9 mouse cellular contexts compared by ENCODE assay signal in genomic region chr5:134323869-134324268, GRCm38 (mm10). TPM values are rescaled to one million over a fixed set of nuclear protein-coding genes. Genes with fewer than 3 reads are reported as not detected.
DNase-seq lines count a peak whose midpoint lies in the region; ATAC-seq and TF ChIP-seq lines count a peak whose summit lies in the region.
"Had no signal": no experiment of that assay in that cellular context is flagged by ENCODE, and none has a peak within 500 bp of the region (broad histone marks: within the 10 kb centered on the region; RNA-seq: fewer than 3 reads in every experiment).

No protein-coding gene starts in this region.

- intact Hi-C loops in gastrocnemius, adult 2 months (cut with DNase I): no loop called here

- no peak overlapping the region for H3K4me2 ChIP-seq in kidney, embryonic 16.5 days (replicated peaks; ENCODE audit: low read depth, low read length)
- no peak overlapping the region for H3K4me2 ChIP-seq in limb, embryonic 12.5 days

- H3K4me1 ChIP-seq in kidney, embryonic 16.5 days (ENCODE audit: insufficient read depth, low read length): peaks cover 22% of the 10 kb centered on the region
- peaks cover 2 to 14% of the 10 kb centered on the region in 2 experiments for H3K4me1 ChIP-seq in ES-E14 (ENCODE audit: control insufficient read depth in 2 of 2, insufficient read depth in 2 of 2, low read length in 2 of 2, poor library complexity in 1 of 2)
- H3K4me1 ChIP-seq in limb, embryonic 12.5 days (replicated peaks): peaks cover 16% of the 10 kb centered on the region

- TF ChIP-seq CTCF in gastrocnemius, adult 2 months (IDR thresholded peaks at IDR 0.05): no peak

- no peaks in the 10 kb centered on the region for H3K27me3 ChIP-seq in kidney, embryonic 16.5 days (ENCODE audit: insufficient read depth, low read length)
- H3K27me3 ChIP-seq in limb, embryonic 12.5 days: no peaks in the 10 kb centered on the region

- in situ Hi-C loops in ES-E14 (cut with MboI; ENCODE audit: low sequenced_read_pairs in 2 of 2, unreplicated experiment in 2 of 2): no loop called here

- DNase-seq in kidney, adult 9 months: no peak
- DNase-seq in CD4-positive helper T cell, adult 2 months (ENCODE audit: low read depth, low spot score): peak; percentile 28
- DNase-seq in ES-E14 (ENCODE audit: low read depth, low spot score): no peak
- no peak for DNase-seq in gastrocnemius, adult 2 months
- DNase-seq: cerebellum, postnatal 14 days had no signal

- H3K9ac ChIP-seq in kidney, embryonic 16.5 days (replicated peaks; ENCODE audit: low read length): no peak overlapping the region
- H3K9ac ChIP-seq in ES-E14 (ENCODE audit: insufficient read depth, low read depth, low read length, poor library complexity, severe bottlenecking): no peak overlapping the region
- H3K9ac ChIP-seq in limb, embryonic 12.5 days (replicated peaks): no peak overlapping the region

- no peak overlapping the region for H3K4me3 ChIP-seq in kidney, embryonic 16.5 days (ENCODE audit: low read length)
- H3K4me3 ChIP-seq in ES-E14 (ENCODE audit: insufficient read depth in 1 of 2, low read depth in 1 of 2, low read length in 2 of 2, poor library complexity in 1 of 2, severe bottlenecking in 1 of 2): no peak overlapping the region
- no peak overlapping the region for H3K4me3 ChIP-seq in limb, embryonic 12.5 days (replicated peaks)
- no peak overlapping the region for H3K4me3 ChIP-seq in gastrocnemius, adult 2 months

- peak; percentile 76; the same call in 1 of the 2 replicates for ATAC-seq in kidney, embryonic 16.5 days (ENCODE audit: low FRiP score, low TSS enrichment)
- no peak for ATAC-seq in limb, embryonic 12.5 days (ENCODE audit: insufficient number of reproducible peaks, insufficient read depth, low FRiP score, low TSS enrichment, low read depth)
- no peak for ATAC-seq in frontal cortex, adult (ENCODE audit: low TSS enrichment)
- ATAC-seq: midbrain, embryonic 16.5 days had no signal

- no peaks in the 10 kb centered on the region for H3K9me3 ChIP-seq in kidney, embryonic 16.5 days (ENCODE audit: low read length)
- H3K9me3 ChIP-seq in ES-E14 (ENCODE audit: control insufficient read depth, insufficient read depth, low read depth, low read length): no peaks in the 10 kb centered on the region
- H3K9me3 ChIP-seq in limb, embryonic 12.5 days: no peaks in the 10 kb centered on the region

- no peak overlapping the region for H3K27ac ChIP-seq in kidney, embryonic 16.5 days (ENCODE audit: low read length)
- peak overlapping the region; percentile 41; the same call in 1 of the 2 replicates for H3K27ac ChIP-seq in ES-E14 (ENCODE audit: insufficient read depth, low read depth, low read length, poor library complexity, severe bottlenecking)
- peak overlapping the region; percentile 68; the same call in 1 of the 2 replicates for H3K27ac ChIP-seq in limb, embryonic 12.5 days
- no peak overlapping the region for H3K27ac ChIP-seq in gastrocnemius, adult 2 months

- H3K36me3 ChIP-seq in kidney, embryonic 16.5 days (ENCODE audit: insufficient read depth, low read length): no peaks in the 10 kb centered on the region
- H3K36me3 ChIP-seq in ES-E14 (ENCODE audit: control insufficient read depth, insufficient read depth, low read length, poor library complexity, severe bottlenecking): no peaks in the 10 kb centered on the region
- no peaks in the 10 kb centered on the region for H3K36me3 ChIP-seq in limb, embryonic 12.5 days

- WGBS in kidney, embryonic 16.5 days: 31% methylated on average over 2 of the region's 2 CpGs
- WGBS in limb, embryonic 12.5 days: 9% methylated on average over 2 of the region's 2 CpGs

TF ChIP-seq in ES-E14, 5 proteins besides CTCF, POLR2A, EP300 and RAD21:
- no peak for TF ChIP-seq CHD2 (IDR thresholded peaks at IDR 0.05; ENCODE audit: low read depth, low read length)
- no peak for TF ChIP-seq HCFC1 (IDR thresholded peaks at IDR 0.05; ENCODE audit: borderline replicate concordance, insufficient read depth, low read length)
- TF ChIP-seq ZC3H11A (IDR thresholded peaks at IDR 0.05; ENCODE audit: borderline replicate concordance, low read depth, low read length): no peak
- TF ChIP-seq ZNF384 (IDR thresholded peaks at IDR 0.05; ENCODE audit: low read depth, low read length): no peak
- no peak for TF ChIP-seq MAFK (IDR thresholded peaks at IDR 0.05; ENCODE audit: insufficient read depth, low read depth, low read length)

RNA-seq across cellular contexts. Expression of gene Gtf2i, which starts 9.3 kb away (rescaled TPM):
- polyA plus RNA-seq in kidney, embryonic 16.5 days (2015; fragmentation: Nextera tagmentation; extraction: Ambion mirVana): 179 and 192 TPM in 2 replicates
- total RNA-seq in ES-E14 (2012; rRNA removed): 64.3 and 81.0 TPM in 2 replicates
- polyA plus RNA-seq in limb, embryonic 12.5 days (2016; fragmentation: Nextera tagmentation; extraction: Ambion mirVana): 235 and 236 TPM in 2 replicates
- total RNA-seq in gastrocnemius, adult 2 months (2021): 100 to 1,000 TPM; 103 to 122 TPM

Comparison
In these comparisons a context has a peak if more than half of its experiments do, and no peak if none do; other contexts are left out.
1. H3K27ac ChIP-seq: peak in ES-E14 (single experiment) and limb, embryonic 12.5 days (single experiment); none in kidney, embryonic 16.5 days (single experiment) and gastrocnemius, adult 2 months (single experiment).